In genomic region chr7:121485266-121485665, GRCm38 (mm10) we compare ENCODE assay signal across 8 mouse cellular contexts.
DNase-seq lines count a peak whose midpoint lies in the region; ATAC-seq and TF ChIP-seq lines count a peak whose summit lies in the region.
"Had no signal": no experiment of that assay in that cellular context is flagged by ENCODE, and none has a peak within 500 bp of the region (broad histone marks: within the 10 kb centered on the region; RNA-seq: fewer than 3 reads in every experiment).

No protein-coding gene starts in this region.

- no peak overlapping the region for H3K9ac ChIP-seq in kidney, postnatal 0 days (ENCODE audit: low read depth, low read length)
- no peak overlapping the region for H3K9ac ChIP-seq in kidney, embryonic 15.5 days
- H3K9ac ChIP-seq: limb, embryonic 13.5 days had no signal

- TF ChIP-seq CTCF in kidney, postnatal 0 days (IDR thresholded peaks at IDR 0.05; ENCODE audit: low read depth), result peak; percentile 67

- H3K27me3 ChIP-seq in kidney, postnatal 0 days (ENCODE audit: insufficient read depth, low read length), result no peaks in the 10 kb centered on the region
- H3K27me3 ChIP-seq in kidney, embryonic 15.5 days, result no peaks in the 10 kb centered on the region
- H3K27me3 ChIP-seq: limb, embryonic 13.5 days had no signal

- no peak overlapping the region for H3K27ac ChIP-seq in kidney, postnatal 0 days
- H3K27ac ChIP-seq in kidney, embryonic 15.5 days, result no peak overlapping the region
- H3K27ac ChIP-seq: limb, embryonic 13.5 days had no signal

- H3K4me3 ChIP-seq in kidney, postnatal 0 days (replicated peaks; ENCODE audit: low read depth, low read length), result no peak overlapping the region
- H3K4me3 ChIP-seq in kidney, embryonic 15.5 days (replicated peaks), result no peak overlapping the region
- H3K4me3 ChIP-seq: limb, embryonic 13.5 days had no signal

- H3K4me2 ChIP-seq in kidney, postnatal 0 days (ENCODE audit: low read length), result no peak overlapping the region
- no peak overlapping the region for H3K4me2 ChIP-seq in kidney, embryonic 15.5 days
- H3K4me2 ChIP-seq: limb, embryonic 13.5 days had no signal

- WGBS in kidney, postnatal 0 days, result 64% methylated on average over 2 of the region's 2 CpGs
- 68% methylated on average over 2 of the region's 2 CpGs for WGBS in kidney, embryonic 15.5 days

- DNase-seq in kidney, postnatal 0 days (ENCODE audit: low spot score), result peak; percentile 51
- peak; percentile 27 for DNase-seq in ZHBTc4 (ENCODE audit: low read depth, low spot score)
- peak; percentile 23 for DNase-seq in forelimb bud, embryonic 11.5 days (ENCODE audit: low read depth, low spot score)
- DNase-seq in left cerebral cortex, postnatal 25 days (ENCODE audit: low spot score in 2 of 2), result peak; percentile 65 to 91
- no peak for DNase-seq in thymus, postnatal 0 days (ENCODE audit: low spot score)

- no peaks in the 10 kb centered on the region for H3K9me3 ChIP-seq in kidney, postnatal 0 days (replicated peaks; ENCODE audit: low read length)
- no peaks in the 10 kb centered on the region for H3K9me3 ChIP-seq in kidney, embryonic 15.5 days (replicated peaks)
- H3K9me3 ChIP-seq: limb, embryonic 13.5 days had no signal

- no peaks in the 10 kb centered on the region for H3K4me1 ChIP-seq in kidney, postnatal 0 days (replicated peaks; ENCODE audit: insufficient read depth, low read length)
- no peaks in the 10 kb centered on the region for H3K4me1 ChIP-seq in kidney, embryonic 15.5 days

- no peak for ATAC-seq in kidney, postnatal 0 days (replicated peaks; ENCODE audit: low FRiP score, low read depth)
- no peak for ATAC-seq in kidney, embryonic 15.5 days (replicated peaks; ENCODE audit: low FRiP score)
- ATAC-seq in activated CD4-positive, CD25-positive, alpha-beta regulatory T cell, adult 4 months, result no peak

- H3K36me3 ChIP-seq in kidney, postnatal 0 days (ENCODE audit: insufficient read depth, low read length), result no peaks in the 10 kb centered on the region
- no peaks in the 10 kb centered on the region for H3K36me3 ChIP-seq in kidney, embryonic 15.5 days
- H3K36me3 ChIP-seq: limb, embryonic 13.5 days had no signal

- intact Hi-C loops in left cerebral cortex, postnatal 25 days (cut with DNase I), result loop anchor here (1.0 to 5.0 kb wide), 3 partner anchors 78 to 477 kb away; partner anchors contain the start of gene Hs3st2
